Mouse (Mus musculus) right cerebral cortex, adult 2 months (tissue): ENCODE results near the gene Robo1.

Source experiments
- DNase-seq, 2 experiments: peaks; one replicate each; pipeline ENCODE4 v3.0.0; 2021 to 2022; ENCODE audit warnings: low spot score in 2 of 2

Gene Robo1

DNA sequence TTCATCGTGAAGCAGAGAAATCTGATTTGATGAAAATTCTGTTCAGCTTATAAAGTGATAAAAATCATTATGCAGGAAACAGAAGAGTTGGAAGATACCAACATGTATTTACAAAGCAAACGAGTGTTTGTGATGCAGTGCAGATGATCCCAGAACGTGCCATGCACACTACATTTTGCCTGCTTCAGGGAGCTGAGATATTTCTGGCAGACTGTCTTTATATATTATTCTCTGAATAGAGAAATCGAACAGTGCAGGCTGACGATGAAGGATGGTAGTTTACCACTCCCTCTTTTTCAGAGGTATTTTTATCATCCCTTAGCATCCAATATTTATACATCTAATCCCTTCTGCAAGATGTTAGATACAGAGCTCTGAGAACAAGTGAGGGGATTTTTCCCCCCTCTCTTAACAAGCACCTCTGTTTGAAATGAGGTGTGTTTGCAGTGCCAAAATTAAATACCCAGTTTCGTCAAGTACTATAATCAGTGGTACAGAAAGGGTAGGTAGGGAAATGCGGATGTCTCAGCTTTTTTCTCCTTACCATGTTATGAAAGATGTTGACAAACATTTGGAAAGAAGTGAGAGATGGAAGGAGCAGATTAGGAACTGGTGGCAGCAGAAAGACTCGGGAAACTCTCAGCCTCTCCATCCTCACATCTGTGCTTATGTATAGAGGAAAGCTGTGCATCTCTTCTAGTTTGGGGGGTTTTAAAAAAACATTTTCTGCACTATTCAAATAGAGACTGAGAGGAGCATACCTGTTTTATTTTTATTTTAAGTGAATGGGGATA is at the start of gene Robo1:
TSS of gene Robo1 (plus strand) at position 770 of the 794 bp plus-strand sequence.
- peak in 1 of 2 experiments; percentile 16 for DNase-seq

DNA sequence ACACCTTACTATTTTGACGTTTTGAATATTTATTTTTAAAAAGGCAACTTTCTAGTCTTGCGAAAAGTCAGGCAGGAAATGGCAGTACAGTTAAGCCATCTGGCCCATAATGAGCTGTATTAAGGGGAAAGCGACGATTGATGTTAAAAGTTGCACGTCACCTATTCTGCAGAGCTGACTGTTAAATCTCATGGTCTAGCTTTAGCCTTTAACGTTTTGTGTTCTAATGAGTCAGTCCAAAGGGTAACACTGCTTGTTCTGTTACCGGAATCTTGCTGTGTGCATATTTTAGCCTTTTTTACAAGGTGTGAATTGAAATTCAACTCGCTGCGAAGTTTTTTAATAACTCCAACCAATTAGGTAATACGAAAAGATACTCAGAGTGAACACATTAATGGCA is 40.3 kb upstream of the Robo1 start:
- no peak for DNase-seq

DNA sequence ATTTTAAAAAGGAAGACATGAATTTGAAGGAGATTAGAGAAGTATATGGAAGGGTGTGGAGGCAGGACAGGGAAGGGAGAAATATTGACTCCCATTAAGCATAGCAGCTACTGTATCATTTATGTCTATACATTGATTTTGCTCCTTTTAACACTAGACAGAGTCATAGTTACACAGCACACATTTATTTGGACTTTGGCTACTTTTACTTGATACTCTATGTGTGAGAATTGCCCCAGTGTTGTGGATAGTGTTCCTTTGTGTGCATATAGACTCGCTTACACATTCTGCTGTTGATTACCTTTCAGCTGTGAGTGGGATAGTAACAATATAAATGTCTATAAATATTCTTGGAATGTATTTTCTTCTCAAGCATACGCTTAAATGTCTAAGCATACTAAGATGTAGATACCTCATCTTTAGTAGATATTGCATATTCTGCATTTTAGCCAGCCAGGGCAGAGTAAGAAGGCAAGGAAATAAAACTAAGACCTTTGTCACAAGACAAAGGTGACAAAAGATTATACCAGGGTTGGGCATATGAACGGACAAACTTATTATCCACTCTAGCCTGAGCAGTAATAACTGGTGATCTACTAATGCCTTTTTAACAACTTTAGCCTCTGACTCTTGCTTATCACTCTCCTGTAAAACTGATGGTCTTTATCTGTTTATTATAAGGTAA is 31.6 kb upstream of the Robo1 start:
- no peak for DNase-seq

DNA sequence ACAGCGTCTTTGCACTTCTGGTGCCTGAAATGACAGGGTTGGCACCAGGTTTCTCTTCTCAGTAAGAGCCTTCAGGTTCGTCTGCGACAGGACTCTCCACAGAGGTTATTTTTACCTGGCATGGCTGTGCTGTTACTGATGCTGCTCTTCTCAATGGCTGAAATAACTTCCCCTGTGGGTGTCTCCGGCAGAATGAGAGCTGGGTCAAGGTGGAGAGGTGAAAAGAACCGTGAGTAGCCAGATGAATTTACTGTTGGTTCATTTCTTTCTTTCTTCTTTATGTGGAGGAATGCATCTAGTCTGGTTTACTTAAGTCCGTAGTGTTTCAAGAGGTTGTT is 194 bp downstream of the Robo1 start:
- DNase-seq: peak; percentile 39 to 47

DNA sequence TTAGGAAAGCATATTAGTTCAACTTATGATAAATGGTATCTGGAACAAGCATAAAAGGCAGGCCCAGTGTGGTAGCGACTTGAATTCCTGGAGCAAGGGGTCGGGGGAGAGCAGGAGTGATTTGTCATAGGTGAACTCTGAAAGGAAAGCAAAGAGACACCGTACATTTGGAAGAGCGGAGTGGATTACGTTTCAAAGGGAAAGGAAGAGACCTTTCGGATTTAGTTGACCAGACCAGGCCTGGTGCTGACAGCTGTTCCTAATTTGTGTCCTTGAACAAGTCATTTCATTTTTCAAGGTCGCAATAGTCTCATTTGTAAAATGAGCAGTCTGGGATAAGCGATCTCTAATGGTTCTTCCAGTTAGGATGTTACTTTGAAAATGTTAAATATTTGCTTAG is 19.2 kb downstream of the Robo1 start:
- no peak for DNase-seq

DNA sequence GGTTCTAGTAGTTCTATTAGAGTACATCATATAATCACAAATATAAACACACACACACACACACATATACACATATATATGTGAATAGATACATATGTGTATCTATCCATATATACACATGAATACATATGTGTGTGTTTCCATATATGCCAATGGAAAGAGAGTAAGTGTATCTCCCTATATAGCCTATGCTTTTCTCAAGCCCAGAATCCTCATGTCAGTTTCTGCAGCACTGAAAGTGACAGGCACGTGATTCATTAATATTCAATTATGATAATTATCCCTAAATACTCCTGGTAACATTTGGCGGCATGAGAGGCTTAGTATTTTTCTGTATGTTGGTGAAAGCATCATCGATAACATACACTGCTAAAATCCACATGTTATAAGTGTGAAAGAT is 20.5 kb downstream of the Robo1 start:
- no peak for DNase-seq

DNA sequence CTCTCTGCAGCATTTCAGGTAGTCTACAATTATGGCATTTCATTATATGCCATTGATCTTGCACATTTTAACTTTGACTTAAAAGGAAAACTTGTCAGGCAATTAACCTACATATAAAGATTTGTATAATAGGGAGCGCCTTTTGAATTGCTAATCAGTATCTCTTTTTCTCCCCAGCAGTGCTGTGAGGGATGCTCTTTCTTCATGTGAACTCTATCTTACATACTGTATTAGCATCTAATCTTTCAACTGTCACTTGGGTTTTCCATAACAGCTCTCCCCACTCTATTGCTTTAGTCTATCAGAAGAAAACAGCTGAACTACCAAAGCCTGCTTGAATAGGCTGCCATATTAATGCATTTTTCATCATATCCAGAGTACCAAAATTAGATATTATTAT is 29.7 kb downstream of the Robo1 start:
- no peak for DNase-seq

DNA sequence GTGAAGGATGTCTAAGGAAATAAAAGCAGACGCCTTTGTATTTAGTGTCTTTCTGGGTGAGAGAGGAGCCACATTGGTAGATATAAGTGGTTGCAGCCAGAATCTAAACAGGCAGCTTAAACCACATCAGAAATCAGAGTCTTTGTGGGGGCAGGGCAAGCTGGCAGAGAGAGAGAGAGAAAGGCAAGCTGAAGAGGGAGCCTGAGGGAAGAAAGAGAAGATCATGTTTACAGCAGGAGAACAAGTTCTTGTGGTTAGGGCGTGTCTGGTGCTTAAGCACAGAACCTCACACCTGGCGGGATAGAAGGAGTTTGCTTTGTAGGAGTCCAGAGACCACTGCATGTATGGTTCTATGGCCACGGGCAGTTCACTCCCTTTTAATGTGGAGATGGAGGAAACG is 42.3 kb downstream of the Robo1 start:
- no peak for DNase-seq

DNA sequence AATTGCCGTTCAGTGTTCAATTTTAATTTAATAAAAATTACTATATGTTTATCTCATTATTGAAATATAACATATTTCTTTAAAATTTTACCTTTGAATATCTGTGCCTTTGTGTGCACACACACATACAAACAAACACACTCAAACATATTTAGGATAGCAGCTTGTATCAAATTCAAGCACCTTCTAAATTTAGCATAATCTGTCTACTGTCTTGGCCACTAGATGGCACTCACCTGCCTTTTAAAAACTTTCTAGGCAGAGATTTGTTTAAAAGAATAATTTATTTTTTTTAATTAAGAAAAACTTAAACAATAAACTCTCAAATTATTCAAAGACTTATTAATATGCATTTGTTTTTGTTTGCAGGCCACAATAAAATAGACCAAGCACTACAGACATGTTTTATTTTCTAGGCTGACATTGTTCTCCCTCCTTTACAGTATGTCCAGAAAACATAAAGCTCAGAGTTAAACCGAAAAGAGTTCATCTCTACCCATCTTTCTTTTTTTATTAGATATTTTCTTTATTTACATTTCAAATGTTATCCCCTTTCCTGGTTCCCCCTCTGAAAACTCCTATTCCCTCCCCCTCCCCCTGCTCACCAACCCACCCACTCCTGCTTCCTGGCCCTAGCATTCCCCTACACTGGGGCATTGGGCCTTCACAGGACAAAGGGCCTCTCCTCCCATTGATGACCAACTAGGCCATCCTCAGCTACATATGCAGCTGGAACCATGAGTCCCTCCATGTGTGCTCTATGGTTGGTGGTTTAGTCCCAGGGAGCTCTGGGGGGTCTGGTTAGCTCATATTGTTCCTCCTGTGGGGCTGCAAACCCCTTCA is 48.6 kb downstream of the Robo1 start:
- peak in 1 of 2 experiments; percentile 42 for DNase-seq

DNA sequence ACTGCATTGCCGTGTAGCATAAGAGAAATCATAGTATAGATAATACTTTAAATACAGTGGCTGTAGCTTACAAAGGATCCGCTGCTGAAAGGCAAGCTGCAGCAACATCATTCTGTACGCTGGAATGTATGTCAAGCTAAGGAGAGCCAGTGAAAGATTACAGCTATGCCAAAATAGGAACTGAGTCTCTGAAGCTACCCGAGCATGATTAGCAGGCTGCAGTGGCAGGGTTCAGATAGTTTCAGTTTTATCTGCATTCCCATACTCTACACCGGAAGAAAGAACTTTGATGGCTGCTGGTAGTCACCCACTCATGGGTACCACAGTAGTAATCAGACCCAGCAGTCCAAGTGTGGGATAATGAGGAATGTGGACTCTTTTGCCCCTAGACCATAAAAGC is 68.8 kb downstream of the Robo1 start:
- no peak for DNase-seq

DNA sequence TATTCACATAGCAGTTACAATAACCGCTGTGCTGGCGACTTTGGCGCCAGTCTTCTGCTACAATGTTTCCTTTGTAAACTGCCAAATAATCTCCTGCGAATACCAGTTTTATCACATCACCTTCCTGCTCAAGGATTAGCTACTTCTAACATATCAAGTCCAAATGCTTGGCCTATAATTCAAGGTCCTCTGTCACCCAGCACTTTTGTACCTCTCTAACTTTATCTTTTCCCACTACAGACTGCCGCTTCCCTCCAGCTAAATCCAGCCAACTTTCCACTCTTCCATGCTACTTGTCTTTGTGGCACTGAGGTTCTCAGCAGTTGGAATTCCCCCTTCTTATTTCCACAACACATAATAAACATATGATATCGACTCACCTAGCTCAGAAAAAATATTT is 73.7 kb downstream of the Robo1 start:
- DNase-seq: no peak

DNA sequence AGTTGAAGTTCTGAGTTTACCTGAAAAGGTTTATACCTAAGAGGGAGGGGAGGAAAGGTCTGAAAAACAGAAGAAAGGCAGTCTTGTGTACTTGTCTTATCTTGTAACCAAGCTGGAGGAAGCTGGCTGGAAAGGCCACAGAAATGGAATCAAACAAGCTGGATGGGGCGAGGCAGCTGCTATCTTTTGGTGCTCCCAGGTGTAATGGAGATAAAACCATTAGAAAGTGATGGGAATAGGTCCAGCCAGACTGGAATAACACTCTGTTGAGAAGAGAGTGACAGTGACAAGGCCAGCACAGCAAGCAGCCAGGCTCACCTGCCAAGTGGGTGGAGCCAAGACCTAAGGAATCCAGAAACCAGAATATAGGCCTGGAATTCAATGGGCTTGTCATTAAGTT is 75.5 kb downstream of the Robo1 start:
- DNase-seq: no peak

DNA sequence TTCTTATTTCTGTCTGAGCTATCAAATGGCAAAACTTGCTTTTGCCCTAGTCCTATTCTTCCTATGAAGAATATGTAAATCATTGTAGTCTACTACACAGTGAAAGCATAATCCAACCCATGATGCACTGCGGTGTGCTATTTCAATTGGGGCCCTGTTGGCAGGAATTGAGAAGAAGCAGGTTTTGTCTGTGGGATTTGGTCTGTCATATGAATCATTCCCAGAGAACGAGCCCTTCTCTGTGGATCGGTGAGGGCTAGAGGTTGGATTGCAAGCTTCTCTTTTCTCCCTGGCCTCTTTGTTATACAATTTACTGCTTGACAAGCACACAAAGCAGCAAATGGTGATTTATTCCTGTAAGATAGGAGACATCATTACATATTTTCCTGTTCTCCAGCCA is 85.4 kb downstream of the Robo1 start:
- DNase-seq: no peak

DNA sequence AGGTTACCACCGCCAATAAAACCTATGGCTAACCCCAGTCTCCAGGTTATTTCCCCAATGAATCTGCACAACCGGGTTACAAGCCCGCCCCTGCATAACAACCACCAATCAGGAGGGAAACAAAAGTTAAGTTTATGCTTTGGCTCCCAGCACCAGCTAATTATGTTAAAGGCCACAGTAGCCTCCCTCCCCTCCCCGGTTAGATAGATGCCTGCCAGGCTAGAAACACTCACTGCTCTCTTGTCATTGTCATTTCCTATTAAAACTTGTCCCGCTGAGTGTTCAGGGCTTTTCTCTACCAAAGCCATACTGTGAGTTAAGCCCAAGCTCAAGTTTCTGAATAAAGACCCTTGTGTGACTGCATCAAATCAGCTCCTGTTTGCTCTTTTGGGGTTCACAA is 90.7 kb downstream of the Robo1 start:
- DNase-seq: no peak

DNA sequence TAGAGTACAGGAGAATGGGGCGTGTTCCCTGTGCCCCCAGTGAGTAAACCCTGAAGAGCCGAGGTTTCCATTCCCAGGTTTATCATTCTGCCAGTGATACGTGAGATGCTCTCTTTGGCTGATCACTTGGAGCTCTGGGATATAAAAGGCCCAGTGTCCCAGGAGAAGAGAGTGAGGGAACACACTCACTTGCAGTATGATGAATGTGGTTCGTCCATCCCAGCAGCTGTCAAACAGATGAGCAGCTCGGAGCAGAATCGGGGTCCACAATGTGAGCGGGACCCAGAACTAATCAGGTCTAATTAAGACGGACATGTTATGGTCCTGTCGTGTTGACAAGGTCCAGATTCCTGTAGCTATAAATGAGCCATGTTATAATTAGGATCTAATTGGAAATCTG is 94.3 kb downstream of the Robo1 start:
- peak in 1 of 2 experiments; percentile 13 for DNase-seq

DNA sequence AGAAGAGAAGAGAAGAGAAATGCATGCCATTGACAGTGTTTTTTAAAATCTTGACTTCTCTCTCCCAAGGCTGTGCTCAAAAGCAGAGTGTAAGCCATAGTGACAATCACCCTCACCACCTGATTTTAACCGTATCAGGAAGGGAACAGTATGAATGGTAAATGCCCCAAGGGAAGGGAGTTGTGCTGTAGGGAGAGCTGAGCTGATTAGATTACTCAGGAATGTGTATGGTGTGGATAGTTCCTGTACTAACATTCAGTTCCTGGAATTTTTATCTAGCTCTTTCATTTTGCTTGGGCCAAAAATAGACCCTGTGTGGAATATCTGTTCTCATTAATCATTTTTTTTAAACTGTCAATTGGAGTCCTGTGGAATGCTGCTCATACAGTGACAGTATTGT is 101.7 kb downstream of the Robo1 start:
- no peak for DNase-seq

DNA sequence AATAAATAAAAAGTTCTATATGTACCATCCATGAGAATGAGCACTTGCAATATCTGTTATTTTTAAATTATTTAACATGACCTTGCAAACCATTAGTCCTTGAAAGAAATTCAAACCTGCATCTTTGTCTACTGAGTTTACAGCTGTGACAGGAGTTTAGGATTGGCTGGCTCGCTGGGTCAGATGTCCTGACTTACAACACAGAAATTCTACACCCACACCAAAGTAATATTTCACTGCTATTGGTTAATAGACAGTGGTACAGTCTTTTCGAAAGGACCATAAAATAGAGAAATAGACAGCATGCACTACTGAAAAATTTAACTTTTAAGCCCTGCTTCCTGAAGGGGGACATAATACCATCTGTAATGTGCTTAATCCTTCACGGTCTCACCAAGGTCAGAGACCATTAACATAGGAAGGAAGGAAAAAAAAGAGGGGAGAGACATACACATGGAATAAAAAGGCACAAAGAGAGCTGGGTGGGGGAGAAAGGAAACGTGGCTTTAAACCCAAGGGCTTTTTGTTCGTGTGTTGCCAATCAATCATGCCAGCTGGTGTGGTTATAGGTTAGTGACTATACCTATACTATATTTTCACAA is 103.7 kb downstream of the Robo1 start:
- no peak for DNase-seq

DNA sequence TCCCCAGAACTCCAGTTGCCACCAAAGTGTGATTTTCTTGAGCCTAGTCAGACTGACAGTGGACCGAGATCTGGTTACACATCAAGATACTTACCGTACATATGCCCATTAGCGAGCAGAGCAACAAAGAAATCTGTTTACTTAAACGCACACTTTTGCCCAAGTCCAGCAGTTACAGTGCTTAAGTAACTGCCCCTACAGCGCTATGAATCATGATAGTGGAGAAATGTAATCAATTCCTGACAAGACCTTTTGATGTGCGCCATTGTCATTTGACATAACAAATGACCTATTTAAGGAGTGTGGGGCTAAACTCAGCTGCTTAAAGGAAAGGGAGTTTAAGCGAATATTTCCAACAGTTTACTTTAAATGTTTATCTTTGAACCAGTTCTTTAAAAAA is 104.8 kb downstream of the Robo1 start:
- no peak for DNase-seq

DNA sequence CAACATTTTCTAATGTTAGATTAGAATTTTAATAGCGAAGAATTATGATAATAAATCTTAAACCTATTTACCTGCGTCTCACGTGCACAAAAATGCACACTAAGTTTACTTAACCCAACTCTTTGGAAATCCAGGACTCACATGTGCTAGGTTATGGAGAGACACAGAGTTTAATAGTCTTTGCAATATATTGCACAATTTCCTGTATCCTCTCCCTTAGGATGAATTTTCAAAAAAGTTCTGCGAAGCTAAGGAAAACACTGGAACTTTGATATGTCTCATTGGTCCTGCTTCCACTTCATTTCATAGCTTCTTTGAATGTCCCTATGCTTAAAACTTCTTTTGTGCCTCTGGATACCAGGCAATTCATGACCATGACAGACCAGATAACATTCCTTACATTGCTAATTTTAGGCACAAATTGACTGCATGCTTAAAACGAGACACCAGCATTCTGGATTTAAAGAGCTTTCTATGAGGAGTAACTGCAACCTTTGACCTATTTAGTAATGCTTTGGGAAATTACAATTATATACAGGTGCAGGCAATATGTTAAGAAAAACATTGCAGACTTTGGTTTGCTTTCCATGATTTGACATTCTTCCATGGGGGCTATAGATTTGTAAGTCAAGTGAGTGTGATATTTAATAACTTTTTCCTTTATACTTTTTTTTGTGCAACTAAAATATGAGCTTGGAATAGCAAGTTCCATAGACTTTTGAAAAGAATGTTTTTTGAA is 111.4 kb downstream of the Robo1 start:
- no peak for DNase-seq

DNA sequence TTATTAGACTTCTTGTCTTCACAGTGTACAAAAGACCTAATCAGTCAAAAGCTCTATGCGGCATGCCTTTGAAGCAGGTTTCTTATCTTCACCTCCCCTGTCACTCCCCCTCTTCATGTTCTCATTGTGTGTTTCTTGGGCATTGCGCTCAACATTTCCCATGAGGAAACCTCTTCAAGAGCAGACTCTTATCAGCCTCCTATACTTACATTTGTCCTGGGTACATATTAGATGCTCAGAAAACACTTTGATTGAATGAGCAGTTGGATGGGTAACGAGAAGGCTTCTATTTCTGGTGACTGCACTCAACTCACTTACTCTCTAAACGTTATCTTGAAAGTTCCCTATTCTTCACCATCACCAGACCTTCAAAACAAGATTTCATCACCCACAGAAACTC is 114.3 kb downstream of the Robo1 start:
- DNase-seq: no peak

DNA sequence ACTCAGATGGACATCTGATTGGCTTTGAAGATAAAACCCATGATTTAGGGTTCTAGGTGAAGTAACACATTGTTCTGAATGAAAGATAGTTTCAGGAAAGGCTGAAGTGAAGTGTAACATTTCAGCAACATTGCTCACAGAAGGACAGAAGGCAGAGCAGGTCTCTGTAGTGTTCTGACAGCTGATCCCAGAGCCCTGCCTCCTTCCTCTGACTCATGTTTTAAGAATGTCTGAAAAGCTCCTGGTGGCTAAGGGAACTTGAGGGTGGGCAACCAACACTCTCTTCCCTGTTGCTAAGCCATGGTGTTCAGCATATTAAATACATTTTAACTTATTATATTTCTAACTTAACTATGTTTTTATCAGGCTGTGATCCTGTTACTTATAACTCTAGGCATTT is 126.3 kb downstream of the Robo1 start:
- no peak for DNase-seq
